Mouse (Mus musculus): ENCODE data around the gene Birc5.

The Birc5 gene

GRCm38 (mm10) chr11:117888853-117889822, 40.1 kb downstream of the Birc5 start:
- DNase-seq = peak; percentile 70

- DNase-seq = no peak
Observed at GRCm38 (mm10) chr11:117889887-117890340, 40.9 kb downstream of the Birc5 start.

- DNase-seq = peak; percentile 71
Observed at GRCm38 (mm10) chr11:117890519-117891282, 41.6 kb downstream of the Birc5 start.

- DNase-seq = no peak
Observed at GRCm38 (mm10) chr11:117891581-117892175, 42.6 kb downstream of the Birc5 start.

GRCm38 (mm10) chr11:117892199-117892598, 43.1 kb downstream of the Birc5 start:
- no peak for DNase-seq

- DNase-seq = no peak
Observed at GRCm38 (mm10) chr11:117894676-117895075, 45.6 kb downstream of the Birc5 start.

GRCm38 (mm10) chr11:117896533-117896932, 47.5 kb downstream of the Birc5 start:
- DNase-seq = no peak

GRCm38 (mm10) chr11:117902282-117902681, 53.2 kb downstream of the Birc5 start:
- no peak for DNase-seq

GRCm38 (mm10) chr11:117904442-117904841, 55.4 kb downstream of the Birc5 start:
- DNase-seq = no peak
